Mouse (Mus musculus) kidney, embryonic 16.5 days (tissue): ENCODE measurements around the gene Gas8. TPM values are rescaled to one million over a fixed set of nuclear protein-coding genes. Genes with fewer than 3 reads are reported as not detected.

Source experiments
- ATAC-seq: fragments of 200-750 bp; cut with Nextera tagmentation; 2 replicates; pipeline ENCODE4 v1.8.0; 2017; ENCODE audit warnings: moderate TSS enrichment; ENCODE audit not compliant: low FRiP score, low TSS enrichment
- H3K27ac ChIP-seq: fragments of 300-500 bp; sonication (generic); 2 replicates; pipeline ENCODE4 v1.5.1; 2014; ENCODE audit warnings: low read length
- H3K27me3 ChIP-seq: fragments of 300-500 bp; sonication (generic); 2 replicates; pipeline ENCODE4 v1.6.1; 2014; ENCODE audit warnings: low read length, control low read depth, mixed read lengths; ENCODE audit not compliant: insufficient read depth
- H3K36me3 ChIP-seq: fragments of 300-500 bp; sonication (generic); 2 replicates; pipeline ENCODE4 v1.6.1; 2014; ENCODE audit warnings: low read length, control low read depth, mixed read lengths; ENCODE audit not compliant: insufficient read depth
- H3K4me1 ChIP-seq: fragments of 300-500 bp; sonication (generic); 2 replicates; pipeline ENCODE4 v1.6.1; 2014; ENCODE audit warnings: low read length, control low read depth, mixed read lengths; ENCODE audit not compliant: insufficient read depth
- H3K4me2 ChIP-seq: fragments of 300-500 bp; sonication (generic); replicated peaks from 2 replicates; pipeline ENCODE4 v1.6.1; 2014; ENCODE audit warnings: low read depth, low read length
- H3K4me3 ChIP-seq: fragments of 300-500 bp; sonication (generic); 2 replicates; pipeline ENCODE4 v1.5.1; 2014; ENCODE audit warnings: mild to moderate bottlenecking, low read length
- H3K9ac ChIP-seq: fragments of 300-500 bp; sonication (generic); replicated peaks from 2 replicates; pipeline ENCODE4 v1.6.1; 2014; ENCODE audit warnings: low read length
- H3K9me3 ChIP-seq: fragments of 300-500 bp; sonication (generic); 2 replicates; pipeline ENCODE4 v1.6.1; 2016; ENCODE audit warnings: low read length, control low read depth
- WGBS: fragments of 180-500 bp; shearing (Covaris S2); extraction: QIAGEN DNeasy Blood & Tissue Kit; methylation state at CpG from one replicate; pipeline ENCODE4 v1.1.7; 2014; 5-methylcytosine and 5-hydroxymethylcytosine counted together
- polyA plus RNA-seq: library from polyadenylated mRNA; unstranded; fragments of >200 nt; fragmentation: Nextera tagmentation; extraction: Ambion mirVana; gene quantifications from 2 replicates; pipeline ENCODE4 v1.2.1, GENCODE M21; 2015

The Gas8 gene
- polyA plus RNA-seq, 1 experiment from 2014 or later: 38.5 TPM

GRCm38 (mm10) chr8:123497699-123498098 is 20.9 kb upstream of the Gas8 start:
- 81% methylated on average over 4 of the region's 4 CpGs for WGBS
- Histone ChIP-seq H3K9me3 (no peaks in the 10 kb centered on the region), H3K4me2 (no peak overlapping the region), H3K9ac (no peak overlapping the region), H3K36me3 (peaks cover 87% of the 10 kb centered on the region), H3K27ac (no peak overlapping the region), H3K4me1 (no peaks in the 10 kb centered on the region), H3K27me3 (no peaks in the 10 kb centered on the region), H3K4me3 (no peak overlapping the region)
- ATAC-seq: no peak

GRCm38 (mm10) chr8:123498963-123499362 is 19.7 kb upstream of the Gas8 start:
- Histone ChIP-seq H3K36me3 (peaks cover 87% of the 10 kb centered on the region), H3K4me2 (no peak overlapping the region), H3K27ac (no peak overlapping the region), H3K9ac (no peak overlapping the region), H3K9me3 (peaks cover 6% of the 10 kb centered on the region), H3K27me3 (no peaks in the 10 kb centered on the region), H3K4me3 (no peak overlapping the region), H3K4me1 (no peaks in the 10 kb centered on the region)
- no peak for ATAC-seq
- 88% methylated on average over 11 of the region's 11 CpGs for WGBS

GRCm38 (mm10) chr8:123499556-123499955 is 19.1 kb upstream of the Gas8 start:
- Histone ChIP-seq H3K27me3 (no peaks in the 10 kb centered on the region), H3K36me3 (peaks cover 81% of the 10 kb centered on the region), H3K4me3 (no peak overlapping the region), H3K27ac (no peak overlapping the region), H3K4me1 (0 out of 2 replicates have a peak, but pooled peaks cover 3% of the 10 kb centered on the region), H3K9ac (no peak overlapping the region), H3K4me2 (no peak overlapping the region), H3K9me3 (peaks cover 6% of the 10 kb centered on the region)
- 90% methylated on average over 11 of the region's 11 CpGs for WGBS
- no peak for ATAC-seq

- no peak for ATAC-seq
- Histone ChIP-seq H3K27me3 (no peaks in the 10 kb centered on the region), H3K27ac (no peak overlapping the region), H3K36me3 (peaks cover 58% of the 10 kb centered on the region), H3K4me1 (peaks cover 18% of the 10 kb centered on the region), H3K4me2 (no peak overlapping the region), H3K9me3 (peaks cover 6% of the 10 kb centered on the region), H3K4me3 (no peak overlapping the region), H3K9ac (no peak overlapping the region)
- 89% methylated on average over 5 of the region's 5 CpGs for WGBS
These were observed 16.4 kb upstream of the Gas8 start for GRCm38 (mm10) chr8:123502192-123502591.

- no peak for ATAC-seq
These were observed 14.7 kb upstream of the Gas8 start for GRCm38 (mm10) chr8:123503801-123504467.

GRCm38 (mm10) chr8:123504591-123505195 is 13.9 kb upstream of the Gas8 start:
- peak; percentile 53; the same call in 1 of the 2 replicates for ATAC-seq
- peaks cover 18% of the 10 kb centered on the region for H3K4me1 ChIP-seq
- WGBS: 54% methylated on average over 9 of the region's 9 CpGs
- no peak overlapping the region for H3K4me3 ChIP-seq
- no peaks in the 10 kb centered on the region for H3K27me3 ChIP-seq
- no peak overlapping the region for H3K9ac ChIP-seq
- peak overlapping the region; percentile 54; the same call in 1 of the 2 replicates for H3K27ac ChIP-seq
- peaks cover 56% of the 10 kb centered on the region for H3K36me3 ChIP-seq
- H3K9me3 ChIP-seq: peaks cover 6% of the 10 kb centered on the region
- no peak overlapping the region for H3K4me2 ChIP-seq

More at GRCm38 (mm10) chr8:123503801-123504467, 14.7 kb upstream of the Gas8 start:
- 97% methylated on average over 6 of the region's 6 CpGs for WGBS
- Histone ChIP-seq H3K36me3 (peaks cover 59% of the 10 kb centered on the region), H3K9ac (no peak overlapping the region), H3K9me3 (peaks cover 6% of the 10 kb centered on the region), H3K4me1 (peaks cover 18% of the 10 kb centered on the region), H3K4me3 (no peak overlapping the region), H3K27me3 (no peaks in the 10 kb centered on the region), H3K4me2 (no peak overlapping the region), H3K27ac (0 out of 2 replicates have a peak overlapping the region, but pooled peaks have one; percentile 54)

GRCm38 (mm10) chr8:123505267-123505666 is 13.4 kb upstream of the Gas8 start:
- Histone ChIP-seq H3K9ac (no peak overlapping the region), H3K27ac (peak overlapping the region; percentile 40; the same call in 1 of the 2 replicates), H3K27me3 (no peaks in the 10 kb centered on the region), H3K9me3 (peaks cover 6% of the 10 kb centered on the region), H3K4me2 (no peak overlapping the region), H3K4me3 (no peak overlapping the region), H3K36me3 (peaks cover 53% of the 10 kb centered on the region), H3K4me1 (peaks cover 18% of the 10 kb centered on the region)
- 46% methylated on average over 4 of the region's 4 CpGs for WGBS
- ATAC-seq: no peak

GRCm38 (mm10) chr8:123505695-123506094 is 12.9 kb upstream of the Gas8 start:
- ATAC-seq: no peak
- Histone ChIP-seq H3K4me3 (no peak overlapping the region), H3K36me3 (peaks cover 49% of the 10 kb centered on the region)

GRCm38 (mm10) chr8:123507153-123507552 is 11.5 kb upstream of the Gas8 start:
- WGBS: 94% methylated on average over 5 of the region's 5 CpGs
- H3K27ac ChIP-seq: no peak overlapping the region
- H3K27me3 ChIP-seq: no peaks in the 10 kb centered on the region
- H3K4me3 ChIP-seq: no peak overlapping the region
- H3K9me3 ChIP-seq: peaks cover 6% of the 10 kb centered on the region
- H3K4me1 ChIP-seq: peaks cover 18% of the 10 kb centered on the region
- no peak overlapping the region for H3K9ac ChIP-seq
- no peak for ATAC-seq
- no peak overlapping the region for H3K4me2 ChIP-seq
- peaks cover 34% of the 10 kb centered on the region for H3K36me3 ChIP-seq

More at GRCm38 (mm10) chr8:123505695-123506094, 12.9 kb upstream of the Gas8 start:
- WGBS: 46% methylated on average over 9 of the region's 9 CpGs
- Histone ChIP-seq H3K27ac (no peak overlapping the region), H3K9ac (no peak overlapping the region), H3K4me2 (no peak overlapping the region), H3K27me3 (no peaks in the 10 kb centered on the region), H3K4me1 (peaks cover 18% of the 10 kb centered on the region), H3K9me3 (peaks cover 6% of the 10 kb centered on the region)

- H3K4me2 ChIP-seq: no peak overlapping the region
- WGBS: 76% methylated on average over 5 of the region's 5 CpGs
- no peak for ATAC-seq
- no peak overlapping the region for H3K27ac ChIP-seq
- no peaks in the 10 kb centered on the region for H3K9me3 ChIP-seq
- peaks cover 17% of the 10 kb centered on the region for H3K36me3 ChIP-seq
- peaks cover 11% of the 10 kb centered on the region for H3K4me1 ChIP-seq
- no peak overlapping the region for H3K4me3 ChIP-seq
- H3K9ac ChIP-seq: no peak overlapping the region
- H3K27me3 ChIP-seq: peaks cover 26% of the 10 kb centered on the region
These were observed 7.8 kb upstream of the Gas8 start for GRCm38 (mm10) chr8:123510819-123511218.
